Mouse (Mus musculus): ENCODE results near the gene Fto. TPM values are rescaled to one million over a fixed set of nuclear protein-coding genes. Genes with fewer than 3 reads are reported as not detected.
A peak's percentile ranks its signal among the peaks of the same experiment; 100 is the strongest.

Fto gene
- polyA plus RNA-seq, 1 experiment from 2014 or later = 55.3 TPM

GRCm38 (mm10) chr8:91637684-91638083 lies 324.4 kb downstream of the Fto start:
- Histone ChIP-seq H3K4me1 (replicated peaks; ENCODE audit: insufficient read depth, low read length) (no peaks in the 10 kb centered on the region), H3K9ac (ENCODE audit: low read depth, low read length) (no peak overlapping the region), H3K9me3 (replicated peaks; ENCODE audit: low read length) (no peaks in the 10 kb centered on the region), H3K4me3 (replicated peaks; ENCODE audit: low read depth, low read length) (no peak overlapping the region), H3K27me3 (ENCODE audit: insufficient read depth, low read length) (no peaks in the 10 kb centered on the region), H3K36me3 (ENCODE audit: insufficient read depth, low read length) (0 out of 2 replicates have a peak, but pooled peaks cover 3% of the 10 kb centered on the region), H3K27ac (no peak overlapping the region), H3K4me2 (ENCODE audit: low read length) (no peak overlapping the region)
- no peak for DNase-seq (ENCODE audit: low spot score)
- WGBS = 88% methylated on average over 9 of the region's 9 CpGs
- no peak for ATAC-seq (replicated peaks; ENCODE audit: low FRiP score, low read depth)
- no peak for TF ChIP-seq CTCF (IDR thresholded peaks at IDR 0.05; ENCODE audit: low read depth)

GRCm38 (mm10) chr8:91638256-91638655 lies 324.9 kb downstream of the Fto start:
- Histone ChIP-seq H3K4me3 (replicated peaks; ENCODE audit: low read depth, low read length) (no peak overlapping the region), H3K4me2 (ENCODE audit: low read length) (no peak overlapping the region), H3K36me3 (ENCODE audit: insufficient read depth, low read length) (0 out of 2 replicates have a peak, but pooled peaks cover 3% of the 10 kb centered on the region), H3K4me1 (replicated peaks; ENCODE audit: insufficient read depth, low read length) (no peaks in the 10 kb centered on the region), H3K27me3 (ENCODE audit: insufficient read depth, low read length) (no peaks in the 10 kb centered on the region), H3K9ac (ENCODE audit: low read depth, low read length) (no peak overlapping the region), H3K27ac (no peak overlapping the region), H3K9me3 (replicated peaks; ENCODE audit: low read length) (no peaks in the 10 kb centered on the region)
- DNase-seq (ENCODE audit: low spot score) (no peak), ATAC-seq (replicated peaks; ENCODE audit: low FRiP score, low read depth) (no peak)
- no peak for TF ChIP-seq CTCF (IDR thresholded peaks at IDR 0.05; ENCODE audit: low read depth)
- 83% methylated on average over 12 of the region's 12 CpGs for WGBS

GRCm38 (mm10) chr8:91640471-91640870 lies 327.1 kb downstream of the Fto start:
- WGBS = 78% methylated on average over 7 of the region's 7 CpGs

GRCm38 (mm10) chr8:91645484-91645883 lies 332.2 kb downstream of the Fto start:
- no peak for TF ChIP-seq CTCF (IDR thresholded peaks at IDR 0.05; ENCODE audit: low read depth)
- Histone ChIP-seq H3K36me3 (ENCODE audit: insufficient read depth, low read length) (no peaks in the 10 kb centered on the region), H3K4me1 (replicated peaks; ENCODE audit: insufficient read depth, low read length) (peaks cover 13% of the 10 kb centered on the region; the same call in 1 of the 2 replicates), H3K9me3 (replicated peaks; ENCODE audit: low read length) (no peaks in the 10 kb centered on the region), H3K27me3 (ENCODE audit: insufficient read depth, low read length) (no peaks in the 10 kb centered on the region), H3K9ac (ENCODE audit: low read depth, low read length) (no peak overlapping the region), H3K4me2 (ENCODE audit: low read length) (no peak overlapping the region), H3K27ac (no peak overlapping the region), H3K4me3 (replicated peaks; ENCODE audit: low read depth, low read length) (no peak overlapping the region)
- 33% methylated on average over 2 of the region's 2 CpGs for WGBS
- ATAC-seq (replicated peaks; ENCODE audit: low FRiP score, low read depth) (no peak), DNase-seq (ENCODE audit: low spot score) (peak; percentile 55)

More at GRCm38 (mm10) chr8:91640471-91640870, 327.1 kb downstream of the Fto start:
- Histone ChIP-seq H3K9me3 (replicated peaks; ENCODE audit: low read length) (no peaks in the 10 kb centered on the region), H3K27ac (no peak overlapping the region), H3K36me3 (ENCODE audit: insufficient read depth, low read length) (0 out of 2 replicates have a peak, but pooled peaks cover 2% of the 10 kb centered on the region), H3K27me3 (ENCODE audit: insufficient read depth, low read length) (no peaks in the 10 kb centered on the region), H3K4me3 (replicated peaks; ENCODE audit: low read depth, low read length) (no peak overlapping the region), H3K4me2 (ENCODE audit: low read length) (no peak overlapping the region), H3K9ac (ENCODE audit: low read depth, low read length) (no peak overlapping the region), H3K4me1 (replicated peaks; ENCODE audit: insufficient read depth, low read length) (0 out of 2 replicates have a peak, but pooled peaks cover 5% of the 10 kb centered on the region)
- no peak for DNase-seq (ENCODE audit: low spot score)
- TF ChIP-seq CTCF (IDR thresholded peaks at IDR 0.05; ENCODE audit: low read depth) = no peak
- no peak for ATAC-seq (replicated peaks; ENCODE audit: low FRiP score, low read depth)

- TF ChIP-seq CTCF (IDR thresholded peaks at IDR 0.05; ENCODE audit: low read depth) = no peak
- Histone ChIP-seq H3K27me3 (ENCODE audit: insufficient read depth, low read length) (no peaks in the 10 kb centered on the region), H3K9ac (ENCODE audit: low read depth, low read length) (no peak overlapping the region), H3K4me1 (replicated peaks; ENCODE audit: insufficient read depth, low read length) (peaks cover 13% of the 10 kb centered on the region; the same call in 1 of the 2 replicates), H3K27ac (no peak overlapping the region), H3K36me3 (ENCODE audit: insufficient read depth, low read length) (no peaks in the 10 kb centered on the region), H3K9me3 (replicated peaks; ENCODE audit: low read length) (no peaks in the 10 kb centered on the region), H3K4me3 (replicated peaks; ENCODE audit: low read depth, low read length) (no peak overlapping the region), H3K4me2 (ENCODE audit: low read length) (no peak overlapping the region)
- ATAC-seq (replicated peaks; ENCODE audit: low FRiP score, low read depth) (no peak), DNase-seq (ENCODE audit: low spot score) (no peak)
- WGBS = 74% methylated on average over 11 of the region's 11 CpGs
Measured at GRCm38 (mm10) chr8:91647959-91648358, 334.6 kb downstream of the Fto start.

- DNase-seq (ENCODE audit: low spot score) = peak; percentile 63
- Histone ChIP-seq H3K9ac (ENCODE audit: low read depth, low read length) (no peak overlapping the region), H3K36me3 (ENCODE audit: insufficient read depth, low read length) (no peaks in the 10 kb centered on the region), H3K9me3 (replicated peaks; ENCODE audit: low read length) (no peaks in the 10 kb centered on the region), H3K4me1 (replicated peaks; ENCODE audit: insufficient read depth, low read length) (peaks cover 18% of the 10 kb centered on the region), H3K4me3 (replicated peaks; ENCODE audit: low read depth, low read length) (no peak overlapping the region), H3K4me2 (ENCODE audit: low read length) (no peak overlapping the region), H3K27ac (no peak overlapping the region), H3K27me3 (ENCODE audit: insufficient read depth, low read length) (no peaks in the 10 kb centered on the region)
- no peak for TF ChIP-seq CTCF (IDR thresholded peaks at IDR 0.05; ENCODE audit: low read depth)
- no peak for ATAC-seq (replicated peaks; ENCODE audit: low FRiP score, low read depth)
- 22% methylated on average over 9 of the region's 9 CpGs for WGBS
Measured at GRCm38 (mm10) chr8:91648776-91649175, 335.5 kb downstream of the Fto start.

GRCm38 (mm10) chr8:91653561-91653960 lies 340.2 kb downstream of the Fto start:
- DNase-seq (ENCODE audit: low spot score) (no peak), ATAC-seq (replicated peaks; ENCODE audit: low FRiP score, low read depth) (no peak)
- H3K27ac ChIP-seq = no peak overlapping the region
- H3K4me3 ChIP-seq (replicated peaks; ENCODE audit: low read depth, low read length) = no peak overlapping the region
- H3K4me1 ChIP-seq (replicated peaks; ENCODE audit: insufficient read depth, low read length) = peaks cover 7% of the 10 kb centered on the region; the same call in 1 of the 2 replicates
- WGBS = 58% methylated on average over 3 of the region's 3 CpGs
- no peak overlapping the region for H3K4me2 ChIP-seq (ENCODE audit: low read length)
- no peak for TF ChIP-seq CTCF (IDR thresholded peaks at IDR 0.05; ENCODE audit: low read depth)
- H3K9me3 ChIP-seq (replicated peaks; ENCODE audit: low read length) = no peaks in the 10 kb centered on the region
- no peaks in the 10 kb centered on the region for H3K27me3 ChIP-seq (ENCODE audit: insufficient read depth, low read length)
- H3K9ac ChIP-seq (ENCODE audit: low read depth, low read length) = no peak overlapping the region
- no peaks in the 10 kb centered on the region for H3K36me3 ChIP-seq (ENCODE audit: insufficient read depth, low read length)
